Mouse (Mus musculus) retina, adult 2 months (tissue): ENCODE data around the gene Phyhipl.

ENCODE experiments used
- DNase-seq: peaks from one replicate; pipeline ENCODE4 v3.0.0-alpha.2; 2012; ENCODE audit warnings: low read depth, low spot score

Gene Phyhipl

DNA sequence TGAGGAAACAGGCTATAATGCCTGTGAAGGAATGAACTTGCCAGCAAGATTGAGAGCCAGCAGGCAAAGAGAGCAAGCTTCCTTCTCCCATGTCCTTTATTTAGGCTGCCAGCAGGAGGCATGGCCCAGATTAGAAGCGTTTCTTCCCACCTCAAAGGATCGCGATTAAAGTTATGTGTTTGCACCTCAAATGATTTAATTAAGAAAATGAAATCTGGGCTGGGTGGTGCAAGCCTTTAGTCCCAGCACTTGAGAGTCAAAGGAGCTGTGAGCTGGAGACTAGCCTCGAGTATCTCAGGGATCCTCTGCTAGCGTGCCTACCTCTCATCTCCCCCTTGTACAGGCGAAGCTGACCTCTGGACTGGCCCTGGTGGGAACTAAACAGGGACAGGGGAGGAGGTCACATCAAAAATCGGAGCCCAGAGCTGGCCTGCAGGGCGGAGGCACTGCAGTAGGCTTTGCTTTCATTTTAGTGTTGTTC lies 122.4 kb downstream of the Phyhipl start:
- no peak for DNase-seq

DNA sequence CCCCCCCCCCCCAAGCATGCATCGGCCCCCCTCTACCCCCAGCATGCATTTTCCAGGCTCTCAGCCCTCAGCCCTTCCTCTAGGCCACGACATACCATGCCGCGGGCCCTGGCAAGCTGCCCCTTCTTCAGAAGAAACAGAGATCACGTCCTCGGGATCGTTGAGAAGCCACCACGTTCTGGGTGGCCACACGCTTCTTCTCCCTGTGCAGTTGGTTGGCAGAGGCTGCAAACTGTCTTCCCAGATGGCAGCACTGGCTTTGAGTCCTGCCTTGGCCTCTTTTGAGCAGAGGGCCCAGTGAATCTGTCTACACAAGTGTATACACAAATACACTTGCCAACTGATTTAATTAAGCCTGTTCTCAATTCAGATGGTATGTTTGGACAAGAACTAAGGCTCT lies 123.5 kb downstream of the Phyhipl start:
- no peak for DNase-seq

DNA sequence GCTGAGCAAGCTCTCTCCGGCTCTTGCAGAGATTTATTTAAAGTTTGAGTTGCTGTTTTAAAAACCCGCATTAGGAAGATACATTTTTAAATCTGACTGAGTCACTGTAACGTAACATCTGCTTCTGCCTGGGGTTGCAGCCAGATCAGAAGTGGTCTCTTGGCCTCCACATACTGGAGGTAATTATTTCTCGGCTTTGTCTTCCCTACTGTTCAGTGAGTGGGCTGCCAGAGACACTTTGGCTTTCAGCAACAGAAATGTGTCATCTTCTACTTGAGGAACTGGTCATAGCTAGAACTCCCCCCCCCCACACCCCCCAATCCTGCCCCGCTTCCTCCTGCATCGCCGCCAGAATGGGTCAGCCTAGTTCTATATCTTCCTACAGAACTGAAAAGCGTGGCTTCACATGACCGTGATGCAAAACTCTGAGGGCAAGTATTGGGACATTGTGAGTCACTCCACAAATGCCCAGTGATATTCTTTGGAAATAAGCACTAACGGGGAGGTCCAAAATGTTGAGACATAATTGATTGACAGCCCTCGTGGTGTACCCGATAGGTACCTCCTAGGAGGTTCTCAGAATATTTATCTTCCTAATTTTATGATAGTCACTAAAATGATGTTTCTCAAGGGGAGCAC lies 125.5 kb downstream of the Phyhipl start:
- no peak for DNase-seq

DNA sequence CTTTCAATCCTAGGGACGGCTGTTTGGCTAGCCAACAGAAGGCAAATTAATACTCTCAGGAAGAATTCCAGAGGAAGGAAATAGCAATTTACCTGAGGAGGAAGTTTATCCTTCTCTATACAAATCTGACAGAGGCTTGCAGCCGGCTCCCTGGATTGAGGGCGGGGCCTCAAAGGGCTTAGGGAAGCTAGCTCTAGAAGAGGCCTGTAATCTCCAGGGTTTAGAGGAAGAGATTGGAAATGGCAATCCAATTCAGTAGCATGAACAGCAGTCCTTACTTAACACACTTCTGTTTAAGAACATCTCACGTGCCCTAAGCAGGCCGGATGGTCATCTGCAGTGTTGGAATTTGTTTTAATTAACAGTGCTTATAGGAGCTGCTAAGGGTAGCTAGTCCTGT lies 134.4 kb downstream of the Phyhipl start:
- DNase-seq = peak; percentile 55

DNA sequence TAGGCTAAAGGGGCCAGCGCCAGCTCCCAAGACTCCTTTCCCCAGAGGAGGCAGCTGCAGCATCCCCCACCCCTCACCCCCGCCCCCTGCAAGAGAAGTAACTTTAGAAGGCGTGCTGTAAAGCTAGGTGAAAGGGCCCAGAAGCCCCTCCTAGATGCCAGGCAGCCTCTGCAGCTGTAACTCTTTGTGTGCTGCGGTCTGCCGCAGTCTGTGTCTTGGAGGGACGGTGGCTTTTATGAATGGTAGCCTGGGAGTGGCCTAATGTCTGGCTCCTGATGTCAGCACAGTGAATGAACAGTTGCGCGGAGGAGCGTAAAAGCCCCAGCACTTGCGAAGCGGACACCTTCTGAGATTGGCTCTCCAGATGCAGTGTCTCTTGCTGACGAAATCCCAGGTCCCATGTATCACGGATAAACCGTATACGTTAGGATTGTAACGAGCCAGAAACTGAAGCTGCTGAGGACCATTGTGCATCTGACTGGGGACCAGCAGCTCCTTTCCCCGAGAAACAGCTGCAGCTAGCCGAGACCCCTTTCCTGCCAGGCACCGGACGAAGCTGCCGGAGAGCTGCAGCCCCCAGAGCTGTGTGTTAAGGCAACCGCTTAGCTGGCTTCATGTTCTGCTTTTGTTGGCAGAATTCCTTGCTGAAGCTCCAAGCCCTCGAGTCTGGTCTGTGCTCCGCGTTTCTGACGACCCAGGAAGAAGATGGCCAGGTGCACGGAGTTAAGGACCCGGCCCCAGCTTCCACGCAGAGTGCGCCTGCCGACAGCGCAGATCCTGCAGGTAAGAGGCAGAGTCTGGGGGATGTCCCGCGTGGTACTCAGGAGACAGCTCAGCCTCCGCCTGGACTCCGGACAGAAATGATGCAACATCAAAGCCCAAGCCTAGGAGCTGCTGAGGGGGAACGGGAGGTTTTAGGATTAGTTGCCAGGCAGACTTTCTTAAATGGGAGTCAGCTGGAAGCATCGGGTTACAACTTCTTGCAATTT lies 135.3 kb downstream of the Phyhipl start:
- no peak for DNase-seq

DNA sequence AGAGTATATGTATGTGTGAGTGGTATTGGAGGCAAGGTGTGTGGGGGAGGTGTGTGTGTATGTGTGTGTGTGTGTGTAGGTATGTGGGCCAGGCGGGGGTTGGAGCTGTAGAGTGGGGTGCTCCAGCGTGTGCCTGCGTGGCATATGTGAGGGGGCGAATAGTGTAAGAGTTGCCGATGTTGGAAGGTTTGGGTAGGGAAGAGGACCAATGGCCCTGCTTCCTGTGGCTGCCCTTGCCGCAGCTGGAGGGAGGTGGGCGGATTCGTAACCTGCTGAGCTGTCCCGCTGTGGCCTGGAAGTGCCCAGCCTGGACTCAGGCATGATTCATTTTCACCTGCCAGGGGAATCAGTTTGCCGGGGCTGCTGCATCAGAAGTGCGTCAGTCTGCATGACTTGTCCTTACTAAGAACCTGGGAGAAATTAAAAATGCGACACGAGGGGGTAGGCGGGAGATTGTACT lies 136.1 kb downstream of the Phyhipl start:
- DNase-seq = no peak

DNA sequence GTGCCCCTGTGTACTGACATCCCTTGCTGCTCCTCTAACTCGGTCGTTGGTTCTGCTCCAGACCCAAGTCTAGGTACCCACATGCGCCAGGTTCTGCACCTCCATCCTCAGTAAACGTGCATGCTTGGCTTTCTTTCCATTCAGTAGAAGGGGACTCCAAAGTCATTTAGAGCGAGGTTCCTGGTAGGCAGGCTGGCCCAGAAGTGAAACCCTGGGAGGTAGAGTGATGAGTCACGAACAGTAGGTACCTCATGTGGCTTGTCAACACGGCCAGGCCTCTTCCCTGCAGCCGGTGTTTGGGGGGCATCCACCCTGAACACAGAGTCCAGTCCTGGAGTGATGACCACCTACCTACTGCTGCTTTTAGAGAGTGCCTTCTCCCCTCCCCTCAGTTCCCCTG lies 139.1 kb downstream of the Phyhipl start:
- DNase-seq = no peak

DNA sequence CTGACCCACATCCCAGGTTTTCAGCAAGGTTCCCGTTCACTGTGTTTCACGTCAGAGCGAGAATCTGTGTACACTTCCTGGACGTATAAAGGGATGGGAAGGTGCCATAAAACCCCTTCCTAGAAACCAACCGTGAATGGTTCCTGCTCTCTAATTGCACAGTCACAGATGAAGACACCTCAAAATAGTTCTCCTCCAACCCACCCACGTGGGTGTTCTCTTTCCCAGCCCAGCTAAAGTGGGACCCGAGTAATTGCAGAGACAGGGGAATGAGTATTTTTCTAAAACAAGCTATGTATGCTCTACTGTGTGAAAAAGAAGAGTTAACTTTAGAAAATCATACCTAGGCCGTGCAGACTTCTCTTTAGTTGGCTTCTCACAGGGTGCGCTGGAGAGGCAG lies 140.9 kb downstream of the Phyhipl start:
- DNase-seq = no peak

DNA sequence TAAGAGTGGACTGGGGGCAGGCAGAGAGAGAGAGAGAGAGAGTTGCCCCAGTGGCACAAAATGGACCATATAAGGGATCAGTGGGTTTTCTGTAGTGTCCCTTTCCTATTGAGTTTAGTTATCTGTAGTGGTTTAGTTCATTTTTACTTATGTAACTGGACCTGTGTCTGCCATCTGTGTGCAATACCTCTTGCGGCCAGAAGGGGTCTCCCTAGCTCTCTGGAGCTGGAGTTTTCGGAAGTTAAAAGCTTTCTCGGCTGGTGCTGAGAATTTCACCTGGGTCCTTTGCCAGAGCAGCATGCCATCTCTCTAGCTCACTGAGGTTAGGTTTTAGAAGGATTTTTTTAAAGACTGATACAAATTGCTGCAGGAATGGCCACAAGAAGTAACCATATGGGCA lies 147.9 kb downstream of the Phyhipl start:
- DNase-seq = no peak
